Mouse (Mus musculus) spleen, postnatal 10 days (tissue): ENCODE results near the gene Tmem63a.
"Not testable (repeated sequence)": the region's sequence is repeated elsewhere in the genome, so short reads cannot be mapped to it uniquely, and the experiment has no call there.

Experiments used
- DNase-seq, 2 experiments: peaks; one replicate each; pipeline ENCODE4 v3.0.0; 2021 to 2022; ENCODE audit warnings: low spot score in 2 of 2

The Tmem63a gene

DNA sequence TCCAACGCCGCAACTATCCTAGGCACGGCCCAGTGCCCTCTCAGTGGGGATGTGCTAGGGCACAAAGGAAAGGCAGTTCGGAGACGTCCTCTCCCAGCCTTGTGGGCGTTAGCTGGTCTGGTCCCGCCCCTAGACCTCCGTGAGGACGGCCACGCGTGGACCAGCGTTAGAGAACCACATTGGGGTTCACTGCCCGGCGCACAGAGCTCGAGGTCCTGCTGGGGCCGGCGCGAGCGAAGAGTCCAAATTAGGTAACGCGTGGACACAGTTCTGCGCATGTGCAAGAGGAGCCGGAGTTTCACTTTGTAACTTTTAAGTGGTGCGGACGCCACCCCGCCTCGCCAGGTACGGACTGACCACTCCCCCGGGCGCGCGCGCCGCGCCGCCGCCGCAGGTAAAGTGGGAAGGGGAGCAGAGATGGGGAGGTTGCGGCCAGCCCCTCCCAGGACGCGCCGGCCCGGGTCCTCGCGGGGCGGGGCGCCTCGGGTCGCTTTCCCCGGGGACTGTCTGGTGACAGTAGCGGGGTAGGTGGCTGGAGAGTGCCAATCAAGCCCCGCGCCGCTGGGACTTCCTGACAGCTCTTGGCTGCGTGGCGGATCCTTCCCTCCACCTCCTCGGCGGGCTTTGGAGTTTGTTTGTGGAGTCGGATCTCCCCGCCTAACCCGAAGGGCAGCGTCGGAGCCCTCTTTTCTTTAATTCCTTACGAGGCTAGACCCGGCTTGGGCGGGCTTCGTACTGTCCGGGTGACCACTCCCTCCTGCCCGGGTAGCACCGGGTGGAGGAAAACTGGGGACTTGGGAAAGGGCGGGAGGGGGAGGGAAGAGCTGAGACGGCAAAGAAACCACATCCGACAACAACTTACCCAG, at the start of gene Tmem63a:
Tmem63a (plus strand) TSS at position 179 of the 866 bp plus-strand sequence.
- peak; percentile 81 to 83 for DNase-seq

DNA sequence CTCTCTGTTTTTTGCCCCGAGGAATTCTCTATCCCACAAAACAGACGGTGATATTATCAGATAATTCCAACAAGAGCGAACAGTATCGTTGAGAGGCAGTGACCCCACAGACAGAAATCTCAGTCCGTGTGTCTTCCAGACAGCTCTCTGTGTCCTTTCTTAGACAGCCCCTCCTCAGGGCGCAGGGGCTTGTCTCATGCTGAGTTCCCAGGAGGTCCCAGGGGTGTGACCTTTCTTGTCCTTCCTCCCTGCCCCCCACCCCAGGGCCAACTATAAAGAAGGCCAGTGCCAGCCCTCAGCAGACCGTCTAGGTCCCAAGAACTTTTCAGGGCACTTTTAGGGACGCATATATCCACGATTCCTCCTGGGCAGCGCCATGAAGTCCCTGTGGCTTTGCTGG, 49.3 kb upstream of the Tmem63a start, which contains the start of gene Lefty2:
Lefty2 (plus strand) TSS at position 301 of the 400 bp plus-strand sequence.
- no peak for DNase-seq

DNA sequence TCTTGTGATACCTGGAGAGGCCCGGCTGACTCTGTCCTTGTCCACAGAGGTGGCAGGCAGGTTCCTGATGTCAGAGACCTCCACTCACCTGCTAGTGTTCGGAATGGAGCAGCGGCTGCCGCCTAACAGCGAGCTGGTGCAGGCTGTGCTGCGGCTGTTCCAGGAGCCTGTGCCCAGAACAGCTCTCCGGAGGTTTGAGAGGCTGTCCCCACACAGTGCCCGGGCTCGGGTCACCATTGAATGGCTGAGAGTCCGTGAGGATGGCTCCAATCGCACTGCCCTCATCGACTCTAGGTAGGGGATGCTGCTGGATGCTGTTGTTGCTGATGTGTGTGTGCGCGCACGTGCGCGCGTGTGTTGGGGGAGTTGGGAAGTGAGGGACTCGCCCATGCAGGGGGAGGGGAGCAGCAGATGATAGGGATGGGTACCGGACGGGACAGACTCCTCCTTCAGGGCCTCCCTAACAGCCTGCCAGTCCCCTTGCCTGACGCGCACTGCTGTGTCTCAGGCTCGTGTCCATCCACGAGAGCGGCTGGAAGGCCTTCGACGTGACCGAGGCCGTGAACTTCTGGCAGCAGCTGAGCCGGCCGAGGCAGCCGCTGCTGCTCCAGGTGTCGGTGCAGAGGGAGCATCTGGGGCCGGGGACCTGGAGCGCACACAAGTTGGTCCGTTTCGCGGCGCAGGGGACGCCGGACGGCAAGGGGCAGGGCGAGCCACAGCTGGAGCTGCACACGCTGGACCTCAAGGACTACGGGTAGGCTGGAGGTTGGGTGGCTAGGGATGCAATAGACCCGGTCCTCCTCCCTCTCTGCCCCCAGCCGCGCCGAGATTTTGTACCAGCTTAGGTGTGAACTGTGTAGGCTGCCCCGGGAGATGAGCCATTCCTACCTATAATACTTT, 47.8 kb upstream of the Tmem63a start:
- DNase-seq: not testable (repeated sequence)

DNA sequence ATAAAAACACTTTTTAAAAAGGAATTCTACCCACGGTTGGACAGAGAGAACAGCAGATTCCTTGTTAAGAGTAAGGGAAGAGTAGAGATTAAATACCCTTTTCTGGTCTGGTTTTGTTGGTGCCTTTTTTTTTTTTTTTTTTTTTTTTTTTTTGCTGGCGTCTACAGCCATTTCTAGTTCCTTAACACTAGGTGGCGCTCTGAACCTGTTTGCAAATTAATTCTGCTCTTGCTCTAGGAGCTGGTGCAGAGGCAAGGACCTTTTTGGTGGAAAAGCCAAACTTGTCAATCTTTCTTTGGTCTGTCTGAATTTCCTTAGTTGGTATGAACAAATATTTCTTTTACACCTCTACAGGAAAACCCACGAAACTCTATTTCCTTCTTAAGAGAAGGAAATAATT, 41.0 kb upstream of the Tmem63a start:
- DNase-seq: peak in 1 of 2 experiments; percentile 61

DNA sequence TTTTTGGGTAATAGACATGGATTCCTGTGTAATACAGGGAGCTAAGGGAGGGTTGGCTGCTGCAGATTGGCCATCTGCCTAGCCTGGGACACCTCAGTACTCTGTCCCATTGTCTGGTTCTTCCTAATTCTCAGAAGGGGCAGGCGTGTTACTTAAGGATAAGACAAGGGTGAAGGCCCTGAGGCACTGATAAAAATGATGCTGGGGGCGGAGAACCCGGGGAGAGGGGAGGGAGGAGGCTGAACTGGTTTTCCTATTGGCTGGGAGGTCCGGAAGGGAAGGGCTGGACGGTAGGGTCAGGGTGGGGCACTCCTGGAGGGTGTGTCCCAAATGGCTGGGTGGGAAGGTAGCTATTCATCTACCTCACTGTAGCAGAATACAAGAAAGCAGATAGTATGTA, 39.2 kb upstream of the Tmem63a start:
- peak; percentile 70 to 84 for DNase-seq

DNA sequence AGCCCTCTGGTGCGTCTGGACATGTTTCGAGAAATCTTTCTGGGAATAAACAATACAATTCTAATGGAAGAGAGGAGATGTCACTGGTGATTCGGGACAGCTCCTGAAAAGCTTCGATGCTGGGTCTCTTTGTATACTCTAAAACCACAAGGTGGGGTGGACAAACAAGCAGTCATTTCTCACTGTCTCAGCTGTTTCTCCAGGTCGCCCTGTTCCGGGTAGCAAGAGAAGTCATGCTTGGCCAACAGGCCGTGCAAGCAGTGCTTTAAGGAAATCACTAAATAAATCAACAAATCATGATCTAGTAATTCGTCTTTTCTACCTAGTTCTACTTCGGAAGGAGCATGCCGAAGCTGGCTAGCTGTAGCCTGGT, 38.5 kb upstream of the Tmem63a start:
- DNase-seq: no peak

DNA sequence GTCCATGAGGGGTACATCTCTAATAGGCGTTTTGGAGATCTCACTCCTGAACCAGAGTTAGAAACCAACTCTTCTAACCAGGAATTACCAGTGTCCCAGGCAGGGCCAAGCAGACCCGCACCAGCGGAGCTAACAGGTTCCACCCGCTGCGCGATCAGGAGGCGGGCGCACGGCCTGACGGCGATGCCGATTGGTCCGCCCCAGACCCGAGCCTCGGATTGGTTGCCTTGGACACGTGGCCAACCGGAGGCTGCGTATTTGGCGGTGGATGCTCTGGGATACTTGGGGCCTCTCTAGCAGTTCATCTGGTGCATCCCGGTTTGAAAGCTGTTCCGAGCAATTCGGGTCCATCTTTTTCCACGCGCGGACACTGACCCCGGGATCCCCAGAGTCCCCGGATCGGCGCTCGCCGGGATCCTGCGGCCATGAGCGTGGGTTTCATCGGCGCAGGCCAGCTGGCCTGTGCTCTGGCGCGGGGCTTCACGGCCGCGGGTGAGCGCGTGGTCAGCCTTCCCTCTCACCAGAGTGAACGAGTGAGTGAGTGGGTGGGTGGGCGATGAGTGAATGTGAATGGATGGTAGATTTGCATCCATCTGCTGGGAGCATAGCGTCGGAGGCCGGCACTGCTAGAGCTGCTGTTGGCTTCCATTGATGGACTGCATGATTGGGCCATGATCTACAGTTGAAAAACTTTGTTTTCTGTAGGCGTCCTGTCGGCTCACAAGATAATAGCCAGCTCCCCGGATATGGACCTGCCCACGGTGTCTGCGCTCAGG, 37.9 kb upstream of the Tmem63a start, which contains the start of gene Pycr2:
Pycr2 (plus strand) TSS at position 255 of the 776 bp plus-strand sequence.
- DNase-seq: peak; percentile 92 to 96

DNA sequence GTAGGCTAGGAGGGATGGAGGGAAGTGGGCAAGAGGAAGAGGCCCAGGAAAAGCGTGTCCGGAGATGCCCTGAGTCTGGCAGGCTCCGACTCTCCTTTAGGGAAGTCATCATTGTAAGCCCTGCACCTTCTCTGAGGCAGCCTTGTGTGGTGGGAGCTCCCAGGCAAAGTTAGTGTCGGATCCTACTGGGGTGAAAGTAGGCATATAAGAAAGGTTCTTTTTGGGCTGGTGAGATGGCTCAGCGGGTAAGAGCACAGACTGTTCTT, 37.4 kb upstream of the Tmem63a start:
- no peak for DNase-seq

DNA sequence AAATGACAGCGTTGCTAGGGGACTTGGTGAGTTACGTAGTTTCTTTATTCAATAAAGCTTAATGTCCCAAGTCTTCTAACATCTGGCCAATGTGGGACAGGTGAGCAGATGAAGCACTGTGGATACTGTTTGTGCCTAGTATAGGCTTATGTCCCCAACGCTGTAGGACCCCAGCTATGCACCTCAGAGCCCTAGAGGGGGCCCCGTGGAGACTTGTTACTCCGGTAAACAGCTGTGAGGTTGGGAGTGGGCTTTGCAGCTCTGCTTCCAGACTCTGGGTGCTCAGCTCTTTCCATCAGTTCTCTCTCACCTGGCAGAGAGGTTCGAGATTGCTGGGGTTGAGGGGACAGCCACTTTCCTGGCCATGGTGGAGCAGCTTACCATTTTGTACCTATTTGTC, 36.8 kb upstream of the Tmem63a start:
- no peak for DNase-seq

DNA sequence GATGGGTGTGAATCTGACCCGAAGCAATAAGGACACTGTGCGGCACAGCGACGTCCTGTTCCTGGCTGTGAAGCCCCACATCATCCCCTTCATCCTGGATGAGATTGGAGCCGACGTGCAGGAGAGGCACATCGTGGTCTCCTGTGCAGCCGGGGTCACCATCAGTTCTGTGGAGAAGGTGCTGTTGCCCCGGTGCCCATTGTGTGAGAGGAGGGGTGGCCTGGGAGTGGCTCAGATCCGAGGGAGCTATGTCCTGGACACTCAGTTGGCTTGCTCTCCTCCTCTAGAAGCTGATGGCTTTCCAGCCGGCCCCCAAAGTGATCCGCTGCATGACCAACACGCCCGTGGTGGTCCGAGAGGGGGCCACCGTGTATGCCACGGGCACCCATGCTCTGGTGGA, 36.3 kb upstream of the Tmem63a start:
- DNase-seq: no peak

DNA sequence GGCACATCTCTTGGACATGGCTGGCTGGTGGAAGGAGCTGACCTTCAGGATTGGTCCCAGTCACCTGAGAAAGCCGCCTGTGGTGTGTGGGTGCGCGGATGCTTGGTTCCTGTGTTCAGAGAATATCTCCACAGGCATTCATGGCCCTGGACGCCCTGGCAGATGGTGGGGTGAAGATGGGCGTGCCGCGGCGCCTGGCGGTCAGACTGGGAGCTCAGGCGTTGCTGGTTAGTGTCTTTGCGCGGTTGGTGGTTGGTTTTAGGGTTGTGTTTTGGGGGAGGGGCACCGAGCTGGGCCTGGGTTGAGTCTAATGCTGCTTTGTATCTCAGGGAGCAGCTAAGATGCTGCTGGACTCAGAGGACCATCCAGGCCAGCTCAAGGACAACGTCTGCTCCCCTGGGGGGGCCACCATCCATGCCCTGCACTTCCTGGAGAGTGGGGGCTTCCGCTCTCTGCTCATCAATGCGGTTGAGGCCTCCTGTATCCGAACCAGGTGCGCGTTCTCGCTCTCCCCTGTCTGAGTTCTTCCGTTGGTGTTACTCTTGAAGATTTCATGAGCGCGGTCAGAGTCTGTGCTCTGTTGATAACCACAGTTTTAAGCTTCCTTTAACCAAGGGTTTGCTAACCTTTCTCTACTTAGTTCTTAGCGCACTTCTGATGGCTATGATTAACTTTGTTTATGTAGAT, 35.5 kb upstream of the Tmem63a start:
- peak in 1 of 2 experiments; percentile 56 for DNase-seq

DNA sequence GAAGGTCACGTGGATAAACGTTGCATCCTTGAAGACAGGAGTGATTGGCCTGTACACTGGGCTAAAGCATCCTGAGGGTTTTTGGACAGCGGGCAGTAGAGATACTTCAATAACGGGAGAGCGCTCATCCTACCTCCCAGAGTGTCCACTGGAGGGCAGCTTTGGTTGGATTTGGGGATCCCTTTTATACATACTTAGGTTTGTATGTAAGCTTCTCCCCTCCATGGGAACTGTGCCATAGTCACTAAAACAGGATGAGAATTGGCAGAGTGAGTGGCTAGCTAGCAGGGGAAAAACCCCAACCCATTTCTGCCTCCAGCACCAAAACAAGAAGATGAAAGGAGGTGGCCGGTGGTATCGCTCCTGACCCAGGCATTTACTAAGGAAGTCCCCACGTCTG, 31.0 kb upstream of the Tmem63a start:
- DNase-seq: no peak

DNA sequence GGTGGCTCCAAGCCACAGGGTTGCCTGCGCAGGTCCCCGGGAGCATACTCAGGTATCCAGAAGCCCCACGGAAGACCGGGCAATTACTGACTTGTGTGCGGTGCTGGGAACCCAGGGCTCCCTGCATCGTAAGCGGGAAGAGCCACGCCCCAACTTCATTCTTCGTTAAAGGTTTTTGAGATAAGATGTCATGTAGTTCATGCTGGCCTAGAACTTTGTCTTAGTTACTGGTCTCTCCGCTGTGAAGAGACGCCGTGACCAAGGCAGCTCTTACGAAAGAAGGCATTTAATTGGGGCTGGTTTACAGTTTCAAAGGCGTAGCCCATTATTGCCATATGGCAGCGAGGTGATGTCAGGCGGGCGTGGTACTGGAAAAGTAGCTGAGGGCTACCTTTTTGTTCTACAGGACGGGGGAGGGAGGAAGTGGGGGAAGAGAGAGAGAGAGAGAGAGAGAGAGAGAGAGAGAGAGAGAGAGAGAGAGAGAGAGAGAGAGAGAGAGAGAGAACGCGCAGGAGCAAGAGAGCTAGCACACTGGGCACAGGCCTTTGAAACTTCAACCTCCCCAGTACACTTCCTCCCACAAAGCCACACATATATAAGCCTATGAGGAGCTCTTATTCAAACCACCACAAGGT, 30.4 kb upstream of the Tmem63a start:
- peak in 1 of 2 experiments; percentile 42 for DNase-seq

DNA sequence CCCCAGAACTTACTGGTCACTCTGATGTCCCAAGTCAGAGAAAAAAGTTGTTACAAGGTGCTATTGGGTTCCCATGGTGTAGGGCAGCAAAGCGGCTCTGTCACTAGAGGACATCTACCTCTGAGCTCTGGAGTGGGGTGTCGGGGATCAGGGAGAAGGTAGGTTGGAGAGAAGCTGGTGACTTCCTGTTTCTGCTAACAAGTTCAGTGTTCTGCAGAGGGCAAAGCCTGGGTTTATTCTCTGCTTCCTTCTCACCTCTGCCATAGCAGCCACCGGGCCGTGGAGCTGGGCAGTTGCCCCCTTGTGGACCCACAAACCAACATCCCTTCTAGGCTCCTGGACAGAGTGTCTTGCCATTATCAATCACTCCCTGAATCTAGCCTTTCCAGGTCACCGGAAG, 29.4 kb upstream of the Tmem63a start:
- DNase-seq: no peak

DNA sequence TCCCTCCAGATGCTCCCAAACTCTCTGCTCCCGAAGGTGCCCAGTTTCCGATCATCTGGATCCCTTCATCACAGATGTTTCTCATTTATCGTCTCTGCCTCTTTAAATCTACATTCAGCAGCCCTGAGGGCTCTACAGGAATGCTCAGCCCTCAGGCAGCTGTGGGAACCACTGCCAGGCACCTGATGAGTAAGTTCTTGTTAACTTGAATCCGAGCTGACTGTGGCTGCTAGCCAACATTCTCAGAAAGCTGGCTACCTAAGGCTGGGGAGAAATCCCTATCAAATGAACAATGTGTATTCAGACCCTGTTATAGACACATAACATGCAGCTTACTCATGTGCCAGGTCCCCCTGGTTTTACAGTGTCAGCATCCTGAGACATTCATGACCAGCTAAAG, 28.3 kb upstream of the Tmem63a start:
- no peak for DNase-seq

DNA sequence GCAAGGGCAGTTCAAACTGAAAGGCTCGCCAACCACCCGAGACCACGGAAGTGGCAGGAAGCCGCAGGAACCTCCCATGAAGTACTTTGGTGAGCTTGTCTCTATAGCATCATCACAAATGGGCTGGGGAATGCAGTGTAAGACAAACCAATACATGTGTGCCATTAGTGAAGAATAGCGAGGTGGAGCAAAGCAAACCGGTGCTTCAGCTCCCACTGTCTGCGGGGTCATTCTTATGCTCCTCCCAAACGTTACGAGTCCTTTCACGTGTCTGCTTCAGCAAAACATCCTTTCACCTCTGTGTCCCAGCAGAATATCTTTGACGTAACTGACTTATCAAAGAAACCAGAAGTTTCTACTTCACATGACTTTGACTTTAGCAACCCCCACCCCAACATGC, 25.7 kb upstream of the Tmem63a start:
- DNase-seq: no peak

DNA sequence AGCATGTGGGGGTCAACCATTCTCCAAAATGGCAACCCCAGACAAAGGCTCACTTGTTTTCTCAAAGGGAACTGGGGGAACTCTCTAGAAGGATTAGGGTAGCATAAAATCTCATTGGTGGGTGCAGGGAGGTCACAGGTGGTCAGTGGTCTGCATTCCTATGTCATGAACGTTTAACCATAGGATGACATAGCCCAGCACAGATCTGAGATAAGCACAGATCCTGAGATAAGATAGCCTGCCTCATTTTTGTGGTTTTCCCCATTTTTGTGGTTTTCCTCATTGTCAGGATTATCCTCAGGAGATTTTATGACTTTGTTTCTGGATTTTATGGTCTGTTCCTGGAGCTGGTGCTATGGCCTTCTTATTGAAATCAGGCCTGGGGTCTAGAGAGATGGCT, 25.1 kb upstream of the Tmem63a start:
- DNase-seq: no peak

DNA sequence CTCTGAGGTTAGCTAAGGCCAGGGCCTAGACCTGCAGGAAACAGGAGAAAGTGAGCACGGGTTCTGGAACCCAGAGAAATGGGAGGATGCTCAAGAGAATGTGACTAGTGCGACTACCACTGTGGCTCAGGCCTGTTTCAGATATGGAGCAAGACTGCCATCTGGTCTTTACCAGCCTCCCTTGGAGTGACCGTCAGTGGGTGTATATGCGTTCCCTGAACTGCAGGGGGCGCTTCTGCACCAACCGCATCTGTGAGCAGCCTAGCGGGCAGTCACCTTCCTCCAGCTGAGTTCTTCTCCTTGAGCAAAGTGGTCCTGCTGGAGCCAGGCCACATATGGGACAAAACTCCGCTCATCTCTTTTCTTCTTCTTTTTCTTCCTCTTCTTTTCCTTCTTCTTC, 22.5 kb upstream of the Tmem63a start:
- peak in 1 of 2 experiments; percentile 66 for DNase-seq

DNA sequence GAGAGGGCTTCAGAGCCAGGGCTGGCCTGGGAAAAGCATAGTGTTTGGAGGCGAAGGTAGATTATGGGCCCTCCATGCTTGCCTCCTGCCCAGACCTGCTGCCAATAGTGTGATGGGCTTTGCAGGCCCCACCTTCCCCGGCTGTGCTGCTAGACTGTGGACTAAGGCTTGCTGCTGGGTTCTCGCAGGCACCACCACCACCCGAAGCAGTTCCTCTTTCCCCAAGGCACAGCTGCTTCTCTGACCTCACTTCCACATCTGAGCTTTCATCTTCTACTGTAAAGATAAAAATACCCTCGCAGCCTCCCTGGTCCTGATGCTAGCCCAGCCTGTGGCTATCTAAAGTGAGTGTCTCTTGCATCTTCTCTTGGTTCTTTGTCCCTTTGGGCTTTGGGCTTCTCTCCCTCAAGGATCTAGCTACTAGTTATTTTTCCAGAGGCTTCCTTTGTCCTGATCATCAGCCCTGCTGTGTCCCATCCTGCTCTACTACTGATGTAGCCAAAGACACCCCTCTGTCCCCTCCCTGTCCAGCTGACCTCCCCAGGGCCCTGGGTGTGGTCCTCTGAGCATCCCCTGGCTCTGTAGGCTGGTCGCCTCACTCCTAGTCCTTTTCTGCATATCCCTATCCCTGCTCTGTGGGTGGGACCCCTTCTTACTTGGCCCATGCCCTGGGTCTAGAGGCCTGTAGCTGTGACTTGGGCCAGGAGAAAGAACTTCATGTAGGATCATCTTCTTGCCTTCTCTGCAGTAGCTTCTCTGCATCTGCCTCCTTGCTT, 19.7 kb upstream of the Tmem63a start:
- DNase-seq: peak in 1 of 2 experiments; percentile 69

DNA sequence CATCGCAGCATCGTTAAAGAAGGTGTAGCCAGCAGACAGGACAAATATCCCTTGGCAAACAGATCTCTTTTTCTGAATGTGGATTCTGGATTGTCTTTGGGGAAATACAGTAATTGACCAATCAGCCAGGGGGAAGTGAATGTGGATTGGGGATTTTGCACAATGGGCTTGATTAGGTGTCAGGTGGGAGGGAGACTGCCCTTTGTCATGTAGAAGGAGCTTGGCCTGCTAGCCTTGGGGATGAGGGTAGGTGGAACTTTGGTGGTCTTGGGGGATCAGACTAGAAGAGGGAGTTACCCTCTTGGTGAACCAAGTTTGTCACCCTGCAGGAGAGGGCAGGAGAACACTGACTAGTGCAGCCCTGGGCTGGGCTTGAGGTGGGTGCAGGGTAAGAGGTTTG, 17.4 kb upstream of the Tmem63a start:
- no peak for DNase-seq
